Mouse (Mus musculus) MN1 (cell line): ENCODE data around the gene Mrpl10.

Experiments
- DNase-seq: peaks from one replicate; pipeline ENCODE4 v3.0.0-alpha.2; 2016; ENCODE audit warnings: low spot score

The Mrpl10 gene

GRCm38 (mm10) chr11:97041022-97041899, at the start of gene Mrpl10, which contains the start of gene Lrrc46:
Gene Mrpl10 (plus strand): TSS chr11:97041560.
Gene Lrrc46 (minus strand): TSS chr11:97041407.
- peak; percentile 84 for DNase-seq

- peak; percentile 45 for DNase-seq
Observed at GRCm38 (mm10) chr11:96992722-96993311, 48.5 kb upstream of the Mrpl10 start.

- DNase-seq, result no peak
Observed at GRCm38 (mm10) chr11:96995031-96995430, 46.3 kb upstream of the Mrpl10 start.

- DNase-seq, result no peak
Observed at GRCm38 (mm10) chr11:96995836-96996772, 45.3 kb upstream of the Mrpl10 start.

- DNase-seq, result no peak
Observed at GRCm38 (mm10) chr11:96996773-96997379, 44.5 kb upstream of the Mrpl10 start.

GRCm38 (mm10) chr11:96997380-96997956, 43.9 kb upstream of the Mrpl10 start:
- no peak for DNase-seq

- DNase-seq, result no peak
Observed at GRCm38 (mm10) chr11:97003170-97003569, 38.2 kb upstream of the Mrpl10 start.

- peak; percentile 77 for DNase-seq
Observed at GRCm38 (mm10) chr11:97007093-97007794, 34.1 kb upstream of the Mrpl10 start.

- DNase-seq, result no peak
Observed at GRCm38 (mm10) chr11:97009198-97009790, 32.1 kb upstream of the Mrpl10 start.

- peak; percentile 40 for DNase-seq
Observed at GRCm38 (mm10) chr11:97013121-97013670, 28.2 kb upstream of the Mrpl10 start, which contains the start of gene Sp6. Gene Sp6 (plus strand): TSS chr11:97013394.

- no peak for DNase-seq
Observed at GRCm38 (mm10) chr11:97017696-97018582, 23.4 kb upstream of the Mrpl10 start.

- DNase-seq, result peak; percentile 55
Observed at GRCm38 (mm10) chr11:97018583-97019344, 22.6 kb upstream of the Mrpl10 start.

GRCm38 (mm10) chr11:97019345-97019708, 22.0 kb upstream of the Mrpl10 start:
- DNase-seq, result peak; percentile 38

GRCm38 (mm10) chr11:97021121-97021765, 20.1 kb upstream of the Mrpl10 start:
- DNase-seq, result no peak

- no peak for DNase-seq
Observed at GRCm38 (mm10) chr11:97021873-97022484, 19.4 kb upstream of the Mrpl10 start.

- peak; percentile 63 for DNase-seq
Observed at GRCm38 (mm10) chr11:97024977-97025376, 16.4 kb upstream of the Mrpl10 start.

- DNase-seq, result peak; percentile 85
Observed at GRCm38 (mm10) chr11:97025721-97026344, 15.5 kb upstream of the Mrpl10 start.
